Mouse (Mus musculus): ENCODE measurements around the gene Fev.

DNA sequence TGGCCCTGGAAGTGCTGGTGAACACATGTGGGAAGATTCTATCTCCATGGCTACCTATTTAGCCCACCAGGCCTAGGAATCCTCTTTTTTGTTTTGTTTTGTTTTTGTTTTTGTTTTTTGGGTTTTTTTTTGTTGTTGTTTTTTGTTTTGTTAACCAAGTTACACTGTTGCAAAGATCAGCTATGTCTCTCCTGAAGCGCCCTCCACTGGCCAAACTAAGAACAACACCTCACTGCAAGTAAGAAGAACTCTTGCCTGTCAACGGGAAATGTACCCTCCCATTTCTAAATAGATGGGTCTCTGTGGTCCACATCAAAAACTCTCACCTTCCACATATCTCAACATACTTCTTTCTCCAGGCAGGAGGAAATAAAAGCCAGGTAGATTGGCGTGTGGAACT lies 16.5 kb upstream of the Fev start:
- TF ChIP-seq POLR2A (IDR thresholded peaks at IDR 0.05; ENCODE audit: extremely low read depth, insufficient read depth, low read length) (no peak), CTCF (IDR thresholded peaks at IDR 0.05; ENCODE audit: low read depth, low read length) (peak; percentile 36; the same call in 1 of the 2 replicates)
